Mouse (Mus musculus) CH12.LX (cell line): ENCODE measurements around the gene Fhl2. TPM values are rescaled to one million over a fixed set of nuclear protein-coding genes. Genes with fewer than 3 reads are reported as not detected.
A peak's percentile ranks its signal among the peaks of the same experiment; 100 is the strongest.

Experiments used
- DNase-seq: peaks from one replicate; pipeline ENCODE4 v3.0.0-alpha.2; 2013; ENCODE audit errors: extremely low read depth
- H3K27ac ChIP-seq: 2 replicates; pipeline ENCODE4 v1.5.1; 2012; ENCODE audit warnings: low read depth, mild to moderate bottlenecking, control low read depth, moderate library complexity; ENCODE audit not compliant: insufficient read depth
- H3K27me3 ChIP-seq: replicated peaks from 2 replicates; pipeline ENCODE3; 2012; ENCODE audit warnings: inconsistent platforms
- H3K36me3 ChIP-seq, 2 experiments: replicated peaks in 1 of 2; 2 replicates each; pipeline versions ENCODE3 to v1.6.1; 2012; ENCODE audit warnings: inconsistent platforms in 1 of 2, low read length in 1 of 2, mild to moderate bottlenecking in 1 of 2, mixed read lengths in 1 of 2, moderate library complexity in 1 of 2; ENCODE audit not compliant: control insufficient read depth in 1 of 2, insufficient read depth in 1 of 2
- H3K4me1 ChIP-seq, 2 experiments: 2 replicates each; pipeline ENCODE4 v1.6.1; 2012; ENCODE audit warnings: inconsistent platforms in 1 of 2, moderate library complexity in 1 of 2; ENCODE audit not compliant: insufficient read depth in 2 of 2, control insufficient read depth in 1 of 2
- H3K4me2 ChIP-seq: 2 replicates; pipeline ENCODE4 v1.6.1; 2012; ENCODE audit warnings: low read depth, mild to moderate bottlenecking, control low read depth; ENCODE audit not compliant: poor library complexity, insufficient read depth, severe bottlenecking
- H3K4me3 ChIP-seq, 3 experiments: fragments of 150-350 bp in 1 of 3; sonication (generic) in 1 of 3; replicated peaks in 1 of 3; 2 replicates each; pipeline versions ENCODE3 to v1.5.1; 2011 to 2012; ENCODE audit warnings: low read depth in 2 of 3, low read length in 2 of 3, mild to moderate bottlenecking in 2 of 3, moderate library complexity in 2 of 3, control low read depth in 1 of 3, improper control_type of control experiment in 1 of 3, inconsistent platforms in 1 of 3, mixed read lengths in 1 of 3; ENCODE audit not compliant: poor library complexity in 1 of 3
- H3K79me2 ChIP-seq: replicated peaks from 2 replicates; pipeline ENCODE4 v1.6.1; 2012; ENCODE audit warnings: mild to moderate bottlenecking, moderate library complexity; ENCODE audit not compliant: control insufficient read depth, poor library complexity, insufficient read depth, severe bottlenecking; ENCODE audit errors: extremely low read depth
- H3K9ac ChIP-seq: 2 replicates; pipeline ENCODE4 v1.6.1; 2012; ENCODE audit warnings: low read depth, mild to moderate bottlenecking, control low read depth, moderate library complexity; ENCODE audit not compliant: insufficient read depth
- H3K9me3 ChIP-seq: replicated peaks from 2 replicates; pipeline ENCODE3; 2012; ENCODE audit warnings: low read length, inconsistent platforms, mixed read lengths
- BHLHE40 ChIP-seq: IDR thresholded peaks from 2 replicates; pipeline ENCODE4 v1.6.1; 2011; ENCODE audit warnings: mild to moderate bottlenecking, low read depth, low read length, improper control_type of control experiment
- CHD2 ChIP-seq: IDR thresholded peaks from 2 replicates; pipeline ENCODE4 v1.6.1; 2011; ENCODE audit warnings: low read length, improper control_type of control experiment
- CTCF ChIP-seq, 2 experiments: IDR thresholded peaks in 1 of 2; conservative IDR thresholded peaks in 1 of 2; 2 replicates each; pipeline ENCODE4 v1.5.1; 2011 to 2012; ENCODE audit warnings: low read depth in 2 of 2, low read length in 2 of 2, improper control_type of control experiment in 1 of 2, inconsistent platforms in 1 of 2, mild to moderate bottlenecking in 1 of 2, moderate library complexity in 1 of 2
- ELF1 ChIP-seq: IDR thresholded peaks from 2 replicates; pipeline ENCODE4 v1.6.1; 2014; ENCODE audit warnings: low read depth, mild to moderate bottlenecking, inconsistent platforms, low read length, improper control_type of control experiment
- EP300 ChIP-seq: IDR thresholded peaks from 2 replicates; pipeline ENCODE4 v1.6.1; 2011; ENCODE audit warnings: low read length, improper control_type of control experiment
- GABPA ChIP-seq: IDR thresholded peaks from 2 replicates; pipeline ENCODE4 v1.6.1; 2012; ENCODE audit warnings: low read depth, low read length, improper control_type of control experiment, inconsistent platforms; ENCODE audit not compliant: insufficient replicate concordance
- HCFC1 ChIP-seq: IDR thresholded peaks from 2 replicates; pipeline ENCODE4 v1.6.1; 2012; ENCODE audit warnings: low read depth, mild to moderate bottlenecking, inconsistent platforms, low read length, improper control_type of control experiment
- KAT2A ChIP-seq: IDR thresholded peaks from 2 replicates; pipeline ENCODE4 v1.6.1; 2012; ENCODE audit warnings: low read length, improper control_type of control experiment, inconsistent platforms; ENCODE audit not compliant: insufficient replicate concordance
- MAX ChIP-seq: IDR thresholded peaks from 2 replicates; pipeline ENCODE4 v1.6.1; 2011; ENCODE audit warnings: low read length, improper control_type of control experiment
- MAZ ChIP-seq: IDR thresholded peaks from 2 replicates; pipeline ENCODE4 v1.6.1; 2012; ENCODE audit warnings: low read depth, mild to moderate bottlenecking, inconsistent platforms, low read length, improper control_type of control experiment, moderate library complexity
- MXI1 ChIP-seq: IDR thresholded peaks from 2 replicates; pipeline ENCODE4 v1.6.1; 2011; ENCODE audit warnings: mild to moderate bottlenecking, low read depth, low read length, improper control_type of control experiment
- NRF1 ChIP-seq: IDR thresholded peaks from 2 replicates; pipeline ENCODE4 v1.6.1; 2014; ENCODE audit warnings: low read depth, mild to moderate bottlenecking, inconsistent platforms, low read length, improper control_type of control experiment, moderate library complexity
- PAX5 ChIP-seq: IDR thresholded peaks from 2 replicates; pipeline ENCODE4 v1.6.1; 2012; ENCODE audit warnings: low read length, inconsistent platforms, mixed read lengths
- POLR2AphosphoS2 ChIP-seq: IDR thresholded peaks from 2 replicates; pipeline ENCODE4 v1.6.1; 2011; ENCODE audit warnings: low read depth, low read length, improper control_type of control experiment
- RAD21 ChIP-seq: IDR thresholded peaks from 2 replicates; pipeline ENCODE4 v1.6.1; 2011; ENCODE audit warnings: low read depth, mild to moderate bottlenecking, low read length, improper control_type of control experiment, moderate library complexity
- TCF12 ChIP-seq: IDR thresholded peaks from 2 replicates; pipeline ENCODE4 v1.6.1; 2014; ENCODE audit warnings: low read depth, mild to moderate bottlenecking, inconsistent platforms, low read length, improper control_type of control experiment
- UBTF ChIP-seq: IDR thresholded peaks from 2 replicates; pipeline ENCODE4 v1.6.1; 2012; ENCODE audit warnings: low read depth, mild to moderate bottlenecking, inconsistent platforms, low read length, improper control_type of control experiment, moderate library complexity
- USF1 ChIP-seq: IDR thresholded peaks from 2 replicates; pipeline ENCODE4 v1.6.1; 2014; ENCODE audit warnings: low read depth, mild to moderate bottlenecking, inconsistent platforms, low read length, improper control_type of control experiment
- USF2 ChIP-seq: conservative IDR thresholded peaks from 2 replicates; pipeline ENCODE4 v1.6.1; 2011; ENCODE audit warnings: low read depth, low read length, improper control_type of control experiment
- ZC3H11A ChIP-seq: IDR thresholded peaks from 2 replicates; pipeline ENCODE4 v1.6.1; 2012; ENCODE audit warnings: low read depth, mild to moderate bottlenecking, inconsistent platforms, low read length, improper control_type of control experiment
- ZMIZ1 ChIP-seq: IDR thresholded peaks from 2 replicates; pipeline ENCODE4 v1.6.1; 2012; ENCODE audit warnings: low read depth, mild to moderate bottlenecking, inconsistent platforms, low read length, improper control_type of control experiment
- dilution Hi-C: fragments of 300-500 bp; cut with MboI; formaldehyde crosslinking; loops from 2 replicates; pipeline ENCODE4 v1.14.3; 2020; ENCODE audit warnings: low sequenced_read_pairs; ENCODE audit not compliant: extremely low pct_unique_long_range_greater_than_20kb, extremely low pct_ligation_motif_present
- in situ Hi-C: fragments of 300-500 bp; cut with MboI; formaldehyde crosslinking; loops from 3 replicates; pipeline ENCODE4 v1.14.3; 2019; ENCODE audit warnings: low sequenced_read_pairs, low pct_ligation_motif_present, low pct_unique_long_range_greater_than_20kb, mixed read lengths
- polyA plus RNA-seq: library from polyadenylated mRNA; unstranded; fragments of >175 nt; gene quantifications from 2 replicates; pipeline ENCODE4 v1.2.1, GENCODE M21; 2012; ENCODE audit warnings: low read depth; ENCODE audit not compliant: insufficient read length
- total RNA-seq, 2 experiments: library from RNA; depleted of rRNA; stranded (reverse); fragments of 300-350 nt in 1 of 2; fragments of >200 nt in 1 of 2; gene quantifications; 2 replicates each; pipeline ENCODE4 v1.2.3; 2012 to 2014

The Fhl2 gene
- total and polyA plus RNA-seq, 3 experiments: 0.13 to 0.21 (median 0.14) TPM

GRCm38 (mm10) chr1:43237360-43238235 is 40.8 kb upstream of the Fhl2 start:
- TF ChIP-seq TCF12 (no peak), BHLHE40 (no peak), RAD21 (no peak), CHD2 (no peak), MAZ (no peak), UBTF (no peak), PAX5 (no peak)
- Histone ChIP-seq H3K27ac (no peak overlapping the region), H3K36me3 (no peaks in the 10 kb centered on the region), H3K9ac (no peak overlapping the region), H3K79me2 (no peaks in the 10 kb centered on the region), H3K4me1 (peaks cover 3 to 12% of the 10 kb centered on the region in 2 experiments; a peak in 3 of 4 replicates), H3K4me2 (no peak overlapping the region), H3K4me3 (no peak overlapping the region), H3K27me3 (no peaks in the 10 kb centered on the region), H3K9me3 (no peaks in the 10 kb centered on the region)
- in situ Hi-C loops: no loop called here
- dilution Hi-C loops: no loop called here
- DNase-seq: no peak

DNA sequence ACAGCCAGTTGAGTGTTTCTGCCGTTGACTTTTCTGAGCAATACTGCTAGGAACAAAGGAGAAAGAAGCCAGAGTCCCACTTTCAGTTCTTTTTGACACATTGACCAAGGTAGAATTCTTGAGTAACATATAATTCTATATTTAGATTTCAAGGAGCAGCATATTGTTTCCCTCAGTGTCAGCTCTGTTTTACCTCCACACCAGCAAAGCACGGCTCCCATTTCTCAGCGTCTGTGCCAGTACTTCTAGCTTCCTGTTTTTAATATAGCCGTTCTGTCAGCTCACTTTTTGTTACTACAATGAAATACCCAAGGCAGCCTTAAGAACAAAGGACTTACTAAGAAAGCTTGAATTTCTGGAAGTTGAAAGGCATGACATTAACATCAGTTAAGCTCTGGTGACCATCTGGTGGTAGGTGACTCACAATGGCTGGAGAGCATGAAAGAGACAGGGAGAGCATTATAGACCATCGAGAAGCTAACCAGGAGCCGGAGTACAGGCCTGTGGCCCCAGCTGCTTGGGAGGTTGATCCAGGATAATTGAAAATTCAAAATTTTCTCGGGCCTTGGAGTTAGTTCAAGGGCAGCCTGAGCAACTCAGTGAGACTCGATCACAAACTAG is 28.9 kb upstream of the Fhl2 start:
- no peaks in the 10 kb centered on the region for H3K9me3 ChIP-seq
- no peaks in the 10 kb centered on the region for H3K27me3 ChIP-seq
- peaks cover 0 to 18% of the 10 kb centered on the region in 2 experiments; a peak in 2 of 4 replicates for H3K4me1 ChIP-seq
- H3K79me2 ChIP-seq: no peaks in the 10 kb centered on the region
- no peak for TF ChIP-seq NRF1
- TF ChIP-seq, all 38 proteins: peak for 0
- Histone ChIP-seq H3K27ac (no peak overlapping the region), H3K9ac (no peak overlapping the region), H3K4me2 (no peak overlapping the region), H3K36me3 (no peaks in the 10 kb centered on the region), H3K4me3 (no peak overlapping the region)
- in situ Hi-C loops (no loop called here), dilution Hi-C loops (no loop called here)
- DNase-seq: no peak

- TF ChIP-seq USF2 (no peak), MAZ (no peak), MAX (no peak), CHD2 (no peak), HCFC1 (no peak), CTCF (conservative IDR thresholded peaks at IDR 0.05 in 1 of 2, IDR thresholded peaks at IDR 0.05 in 1 of 2; ENCODE audit: low read depth in 2 of 2, low read length in 2 of 2) (no peak), UBTF (no peak), KAT2A (no peak), MXI1 (no peak), ZMIZ1 (no peak), NRF1 (no peak), EP300 (no peak), GABPA (no peak), ZC3H11A (no peak), PAX5 (no peak), USF1 (no peak), POLR2AphosphoS2 (no peak), ELF1 (no peak)
- in situ Hi-C loops (no loop called here), dilution Hi-C loops (no loop called here)
- H3K4me1 ChIP-seq: peaks cover 0 to 18% of the 10 kb centered on the region in 2 experiments; a peak in 2 of 4 replicates
- no peaks in the 10 kb centered on the region for H3K9me3 ChIP-seq
- H3K27me3 ChIP-seq: no peaks in the 10 kb centered on the region
- H3K4me3 ChIP-seq: no peak overlapping the region
- no peak overlapping the region for H3K27ac ChIP-seq
- DNase-seq: no peak
- no peak overlapping the region for H3K9ac ChIP-seq
- peak overlapping the region; percentile 55; the same call in 1 of the 2 replicates for H3K4me2 ChIP-seq
- no peaks in the 10 kb centered on the region for H3K36me3 ChIP-seq
- no peaks in the 10 kb centered on the region for H3K79me2 ChIP-seq
These were observed 28.2 kb upstream of the Fhl2 start for GRCm38 (mm10) chr1:43224943-43225342.
